Mouse (Mus musculus) midbrain, embryonic 16.5 days (tissue): ENCODE data around the gene Pik3r1. TPM values are rescaled to one million over a fixed set of nuclear protein-coding genes. Genes with fewer than 3 reads are reported as not detected.

ENCODE experiments used
- ATAC-seq: fragments of 200-750 bp; cut with Nextera tagmentation; 2 replicates; pipeline ENCODE4 v1.8.0; 2017; ENCODE audit warnings: moderate TSS enrichment
- H3K27ac ChIP-seq: fragments of 300-500 bp; sonication (generic); 2 replicates; pipeline ENCODE4 v1.5.1; 2014; ENCODE audit warnings: mild to moderate bottlenecking, low read length, mixed read lengths
- H3K27me3 ChIP-seq: fragments of 300-500 bp; sonication (generic); 2 replicates; pipeline ENCODE4 v1.6.1; 2014; ENCODE audit warnings: low read depth, low read length, mixed read lengths; ENCODE audit not compliant: control insufficient read depth, insufficient read depth
- H3K36me3 ChIP-seq: fragments of 300-500 bp; sonication (generic); 2 replicates; pipeline ENCODE4 v1.6.1; 2014; ENCODE audit warnings: mild to moderate bottlenecking, low read length, moderate library complexity, mixed read lengths; ENCODE audit not compliant: control insufficient read depth, insufficient read depth
- H3K4me1 ChIP-seq: fragments of 300-500 bp; sonication (generic); 2 replicates; pipeline ENCODE4 v1.6.1; 2014; ENCODE audit warnings: mild to moderate bottlenecking, low read length, mixed read lengths; ENCODE audit not compliant: control insufficient read depth, insufficient read depth
- H3K4me2 ChIP-seq: fragments of 300-500 bp; sonication (generic); 2 replicates; pipeline ENCODE4 v1.6.1; 2014; ENCODE audit warnings: mild to moderate bottlenecking, low read length, mixed read lengths
- H3K4me3 ChIP-seq: fragments of 300-500 bp; sonication (generic); 2 replicates; pipeline ENCODE4 v1.5.1; 2014; ENCODE audit warnings: low read depth, mild to moderate bottlenecking, low read length, moderate library complexity, mixed read lengths
- H3K9ac ChIP-seq: fragments of 300-500 bp; sonication (generic); 2 replicates; pipeline ENCODE4 v1.6.1; 2014; ENCODE audit warnings: low read depth, low read length, mixed read lengths
- H3K9me3 ChIP-seq: fragments of 300-500 bp; sonication (generic); replicated peaks from 2 replicates; pipeline ENCODE4 v1.6.1; 2014; ENCODE audit warnings: mild to moderate bottlenecking, low read length, mixed read lengths; ENCODE audit not compliant: control insufficient read depth, poor library complexity, severe bottlenecking
- WGBS: fragments of 180-500 bp; shearing (Covaris S2); extraction: QIAGEN DNeasy Blood & Tissue Kit; methylation state at CpG from one replicate; pipeline ENCODE4 v1.1.7; 2014; 5-methylcytosine and 5-hydroxymethylcytosine counted together
- polyA plus RNA-seq: library from polyadenylated mRNA; unstranded; fragments of >200 nt; fragmentation: Nextera tagmentation; extraction: Ambion mirVana; gene quantifications from 2 replicates; pipeline ENCODE4 v1.2.1, GENCODE M21; 2015

The Pik3r1 gene
- polyA plus RNA-seq, 1 experiment from 2014 or later = 45.7 TPM

GRCm38 (mm10) chr13:101736521-101737387, 31.3 kb downstream of the Pik3r1 start:
- no peaks in the 10 kb centered on the region for H3K27me3 ChIP-seq
- H3K9me3 ChIP-seq = no peaks in the 10 kb centered on the region
- no peak overlapping the region for H3K9ac ChIP-seq
- 73% methylated on average over 16 of the region's 16 CpGs for WGBS
- no peak for ATAC-seq
- H3K4me1 ChIP-seq = peaks cover 2% of the 10 kb centered on the region; the same call in 1 of the 2 replicates
- H3K36me3 ChIP-seq = no peaks in the 10 kb centered on the region
- no peak overlapping the region for H3K4me2 ChIP-seq
- H3K27ac ChIP-seq = no peak overlapping the region
- H3K4me3 ChIP-seq = no peak overlapping the region

GRCm38 (mm10) chr13:101735364-101736120, 32.5 kb downstream of the Pik3r1 start:
- Histone ChIP-seq H3K27me3 (no peaks in the 10 kb centered on the region), H3K36me3 (no peaks in the 10 kb centered on the region), H3K27ac (no peak overlapping the region), H3K4me3 (no peak overlapping the region), H3K9me3 (no peaks in the 10 kb centered on the region), H3K9ac (no peak overlapping the region), H3K4me1 (peaks cover 2% of the 10 kb centered on the region; the same call in 1 of the 2 replicates), H3K4me2 (no peak overlapping the region)
- WGBS = 62% methylated on average over 8 of the region's 8 CpGs
- no peak for ATAC-seq

- ATAC-seq = no peak
- Histone ChIP-seq H3K9ac (no peak overlapping the region), H3K4me3 (no peak overlapping the region), H3K27me3 (no peaks in the 10 kb centered on the region), H3K4me2 (no peak overlapping the region), H3K9me3 (no peaks in the 10 kb centered on the region), H3K4me1 (peaks cover 10% of the 10 kb centered on the region), H3K36me3 (no peaks in the 10 kb centered on the region), H3K27ac (no peak overlapping the region)
- WGBS = 90% methylated on average over 7 of the region's 7 CpGs
Observed at GRCm38 (mm10) chr13:101734227-101734626, 33.8 kb downstream of the Pik3r1 start.

- 86% methylated on average over 10 of the region's 10 CpGs for WGBS
- Histone ChIP-seq H3K27me3 (no peaks in the 10 kb centered on the region), H3K27ac (no peak overlapping the region), H3K36me3 (no peaks in the 10 kb centered on the region), H3K4me2 (no peak overlapping the region), H3K4me3 (no peak overlapping the region), H3K4me1 (peaks cover 8% of the 10 kb centered on the region), H3K9ac (no peak overlapping the region), H3K9me3 (no peaks in the 10 kb centered on the region)
- ATAC-seq = no peak
Observed at GRCm38 (mm10) chr13:101732675-101733074, 35.3 kb downstream of the Pik3r1 start.

- Histone ChIP-seq H3K9me3 (no peaks in the 10 kb centered on the region), H3K4me2 (no peak overlapping the region), H3K27me3 (no peaks in the 10 kb centered on the region), H3K4me3 (no peak overlapping the region), H3K9ac (no peak overlapping the region), H3K27ac (no peak overlapping the region), H3K4me1 (peaks cover 8% of the 10 kb centered on the region), H3K36me3 (no peaks in the 10 kb centered on the region)
- 82% methylated on average over 7 of the region's 7 CpGs for WGBS
- ATAC-seq = no peak
Observed at GRCm38 (mm10) chr13:101731777-101732176, 36.2 kb downstream of the Pik3r1 start.

GRCm38 (mm10) chr13:101730351-101730750, 37.7 kb downstream of the Pik3r1 start:
- H3K36me3 ChIP-seq = no peaks in the 10 kb centered on the region
- H3K9me3 ChIP-seq = no peaks in the 10 kb centered on the region
- peaks cover 8% of the 10 kb centered on the region for H3K4me1 ChIP-seq
- no peak overlapping the region for H3K4me2 ChIP-seq
- no peak overlapping the region for H3K9ac ChIP-seq
- H3K27me3 ChIP-seq = no peaks in the 10 kb centered on the region
- ATAC-seq = no peak
- H3K27ac ChIP-seq = no peak overlapping the region
- no peak overlapping the region for H3K4me3 ChIP-seq
- WGBS = 77% methylated on average over 8 of the region's 8 CpGs

GRCm38 (mm10) chr13:101729248-101730055, 38.6 kb downstream of the Pik3r1 start:
- peak; percentile 52; the same call in 1 of the 2 replicates for ATAC-seq

GRCm38 (mm10) chr13:101728816-101729215, 39.2 kb downstream of the Pik3r1 start:
- Histone ChIP-seq H3K9ac (no peak overlapping the region), H3K36me3 (no peaks in the 10 kb centered on the region), H3K27me3 (no peaks in the 10 kb centered on the region), H3K27ac (no peak overlapping the region), H3K4me1 (peaks cover 8% of the 10 kb centered on the region), H3K4me3 (no peak overlapping the region), H3K9me3 (no peaks in the 10 kb centered on the region), H3K4me2 (no peak overlapping the region)
- ATAC-seq = peak; percentile 78
- 53% methylated on average over 7 of the region's 7 CpGs for WGBS

More at GRCm38 (mm10) chr13:101729248-101730055, 38.6 kb downstream of the Pik3r1 start:
- Histone ChIP-seq H3K27me3 (no peaks in the 10 kb centered on the region), H3K9me3 (no peaks in the 10 kb centered on the region), H3K27ac (no peak overlapping the region), H3K9ac (no peak overlapping the region), H3K4me3 (no peak overlapping the region), H3K4me1 (peaks cover 8% of the 10 kb centered on the region), H3K4me2 (no peak overlapping the region), H3K36me3 (no peaks in the 10 kb centered on the region)
- WGBS = 51% methylated on average over 4 of the region's 4 CpGs
